Mouse (Mus musculus): ENCODE measurements around the gene Ccna2.

Gene Ccna2

GRCm38 (mm10) chr3:36533201-36533672, 38.7 kb downstream of the Ccna2 start:
- DNase-seq (ENCODE audit: low spot score) = peak; percentile 8

DNA sequence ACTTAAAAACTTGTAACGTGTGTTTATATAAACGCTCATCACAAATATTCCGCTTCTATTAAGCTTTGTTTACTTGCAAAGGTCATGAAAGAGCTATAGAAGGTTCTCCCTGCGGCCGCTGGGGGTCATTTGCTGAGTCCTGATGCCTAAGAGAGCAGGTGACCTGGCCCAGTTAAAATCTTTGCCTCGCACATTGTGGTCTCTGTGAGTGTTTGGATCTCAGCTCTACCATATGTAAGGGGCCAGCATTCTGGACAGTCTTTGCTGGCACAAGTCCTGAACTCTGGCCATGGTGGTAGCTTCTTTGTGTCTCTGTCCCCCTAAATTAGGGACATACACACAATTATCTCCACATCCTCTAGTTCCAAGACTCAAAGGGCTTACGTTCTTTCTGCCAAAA, 39.2 kb downstream of the Ccna2 start:
- peak; percentile 8 for DNase-seq (ENCODE audit: low spot score)

DNA sequence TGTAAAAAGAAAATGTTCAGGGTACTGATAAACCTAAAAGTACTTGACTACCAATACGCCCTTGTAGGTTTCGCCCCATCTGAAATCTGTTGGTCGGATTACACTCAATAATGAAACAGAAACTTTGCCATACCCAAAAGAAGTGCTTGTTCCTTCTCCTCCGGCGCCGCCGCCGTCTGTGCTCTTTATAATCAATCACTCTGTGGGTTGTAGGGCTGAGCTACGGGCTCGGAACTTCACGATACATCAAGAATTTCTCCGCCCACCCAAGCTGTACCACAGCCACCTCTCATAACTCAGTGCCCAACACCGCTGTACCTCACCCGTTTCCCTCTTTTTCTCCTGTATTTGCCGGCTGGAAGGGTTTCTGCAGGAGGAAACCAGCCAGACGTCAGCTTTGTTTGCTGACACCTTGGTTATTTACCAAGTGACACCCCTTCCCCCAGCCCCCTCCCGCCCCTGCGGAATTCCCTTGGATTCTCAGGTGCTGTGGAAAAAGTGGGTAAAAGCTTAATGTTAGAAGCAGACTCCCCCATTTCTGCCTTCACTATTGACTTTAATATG, 39.9 kb downstream of the Ccna2 start:
- no peak for DNase-seq (ENCODE audit: low spot score)

GRCm38 (mm10) chr3:36531242-36531641, 40.7 kb downstream of the Ccna2 start:
- DNase-seq (ENCODE audit: low spot score) = no peak

- no peak for DNase-seq (ENCODE audit: low spot score)
These were observed 41.2 kb downstream of the Ccna2 start for GRCm38 (mm10) chr3:36530781-36531180.

GRCm38 (mm10) chr3:36530345-36530744, 41.6 kb downstream of the Ccna2 start:
- no peak for DNase-seq (ENCODE audit: low spot score)

- no peak for DNase-seq (ENCODE audit: low spot score)
These were observed 47.5 kb downstream of the Ccna2 start for GRCm38 (mm10) chr3:36524466-36524865.

- DNase-seq (ENCODE audit: low spot score) = peak; percentile 28
These were observed 49.8 kb downstream of the Ccna2 start for GRCm38 (mm10) chr3:36522137-36522536.

GRCm38 (mm10) chr3:36521073-36522060, 50.6 kb downstream of the Ccna2 start, which contains the start of gene Gm11549:
TSS of gene Gm11549 (minus strand) at chr3:36521813.
- DNase-seq (ENCODE audit: low spot score) = peak; percentile 50

- DNase-seq (ENCODE audit: low spot score) = no peak
These were observed 55.8 kb downstream of the Ccna2 start for GRCm38 (mm10) chr3:36516196-36516595.

Measured in retina, embryonic 14.5 days (tissue).